Mouse (Mus musculus) mouse trophoblast stem cell (cell line): ENCODE results near the gene Taar4.

Experiments
- in situ Hi-C, 2 experiments: fragments of 300-500 bp; cut with MseI, MboI; formaldehyde crosslinking; loops; 2 replicates in 1 of 2; 3 replicates in 1 of 2; pipeline ENCODE4 v1.15.1; 2025

The Taar4 gene

DNA sequence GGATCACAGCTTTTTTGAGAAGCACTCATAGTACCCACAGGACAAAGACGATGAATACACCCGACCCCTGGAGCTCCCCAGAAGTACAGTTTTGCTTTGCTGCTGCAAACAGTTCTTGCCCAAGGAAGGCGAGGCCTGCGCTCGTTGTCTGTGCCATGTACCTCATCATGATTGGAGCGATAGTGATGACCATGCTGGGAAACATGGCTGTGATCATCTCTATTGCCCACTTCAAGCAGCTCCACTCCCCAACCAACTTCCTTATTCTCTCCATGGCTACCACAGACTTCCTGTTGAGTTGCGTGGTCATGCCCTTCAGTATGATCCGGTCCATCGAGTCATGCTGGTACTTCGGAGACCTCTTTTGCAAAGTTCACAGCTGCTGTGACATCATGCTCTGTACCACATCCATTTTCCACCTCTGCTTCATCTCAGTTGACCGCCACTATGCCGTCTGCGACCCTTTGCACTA lies at the start of gene Taar4:
TSS of gene Taar4 (plus strand) at position 51 of the 472 bp plus-strand sequence.
- in situ Hi-C loops, result no loop called here

DNA sequence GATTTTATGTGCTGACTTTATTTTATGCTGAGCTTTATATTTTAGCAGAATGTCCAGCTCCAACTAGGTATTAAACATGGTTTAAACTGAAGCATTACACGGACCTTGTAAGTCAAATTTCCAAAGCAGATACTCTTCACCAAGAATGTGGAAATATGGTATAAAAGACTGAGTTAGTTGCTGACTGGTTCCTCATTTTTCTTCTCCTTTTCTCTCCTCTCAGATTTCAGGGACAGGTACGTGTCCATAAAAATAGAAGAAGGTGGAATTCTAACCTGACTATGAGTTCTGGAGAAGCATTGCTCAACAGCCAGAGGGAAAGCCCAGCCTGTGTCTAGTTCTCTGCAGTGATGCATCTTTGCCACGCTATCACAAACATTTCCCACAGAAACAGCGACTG lies 40.2 kb upstream of the Taar4 start, which contains the start of gene Taar1:
TSS of gene Taar1 (plus strand) at position 301 of the 400 bp plus-strand sequence.
- in situ Hi-C loops, result no loop called here

DNA sequence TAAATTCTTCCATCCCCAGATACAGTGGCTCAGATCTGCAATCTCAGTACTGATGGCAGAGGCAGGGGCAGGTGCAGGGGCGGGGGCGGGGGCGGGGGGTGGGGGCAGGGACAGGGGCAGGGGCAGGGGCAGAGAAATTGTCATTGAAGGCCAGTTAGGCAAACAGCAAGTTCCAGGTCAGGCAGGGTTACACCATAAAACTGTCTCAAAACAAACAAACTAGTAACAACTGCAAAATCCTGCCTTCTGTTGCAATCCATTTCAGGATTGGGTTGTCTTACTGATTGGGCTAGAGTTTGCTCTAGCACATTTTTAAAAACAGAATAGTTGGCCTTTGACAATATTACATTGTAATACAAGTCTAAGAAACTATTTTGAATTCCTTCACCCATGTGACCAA lies 37.8 kb upstream of the Taar4 start:
- in situ Hi-C loops, result no loop called here

DNA sequence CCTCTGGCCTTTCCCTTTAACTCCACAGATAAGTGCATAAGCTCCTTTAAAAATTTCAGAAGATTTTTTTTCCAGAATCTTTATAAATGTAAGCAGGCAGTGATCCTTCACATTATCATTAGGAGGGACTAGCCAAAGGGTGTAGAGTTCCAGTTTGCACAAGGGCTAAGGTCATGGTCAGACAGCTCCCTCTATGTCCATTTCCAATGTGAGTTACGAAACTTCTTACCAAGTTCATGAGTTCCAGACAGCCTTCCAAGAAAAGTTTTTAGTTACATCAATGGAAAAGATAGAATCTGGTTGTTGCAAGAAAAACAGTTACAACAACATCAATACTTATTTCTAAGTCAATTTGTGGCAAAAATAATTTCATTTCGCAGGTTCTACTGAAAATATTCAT lies 36.4 kb upstream of the Taar4 start:
- in situ Hi-C loops, result no loop called here

DNA sequence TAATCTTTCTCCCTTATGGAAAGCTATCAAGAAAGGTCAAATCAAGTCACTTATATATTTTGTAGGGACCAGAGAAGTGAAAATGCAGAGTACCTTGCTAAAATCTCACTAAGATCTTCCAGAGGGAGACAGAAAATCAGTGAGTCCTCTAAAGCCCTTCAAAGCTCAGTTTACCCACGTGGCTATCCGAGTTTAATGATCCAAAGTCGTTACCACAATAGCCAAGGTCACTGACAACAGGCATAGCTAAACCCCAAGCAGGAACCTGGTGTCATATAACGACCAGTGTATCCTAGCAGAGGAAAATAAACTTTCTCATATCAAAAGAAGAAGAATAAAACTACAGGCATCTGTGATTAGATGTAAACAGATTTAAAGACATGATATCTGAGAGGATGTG lies 22.7 kb upstream of the Taar4 start:
- in situ Hi-C loops, result no loop called here

DNA sequence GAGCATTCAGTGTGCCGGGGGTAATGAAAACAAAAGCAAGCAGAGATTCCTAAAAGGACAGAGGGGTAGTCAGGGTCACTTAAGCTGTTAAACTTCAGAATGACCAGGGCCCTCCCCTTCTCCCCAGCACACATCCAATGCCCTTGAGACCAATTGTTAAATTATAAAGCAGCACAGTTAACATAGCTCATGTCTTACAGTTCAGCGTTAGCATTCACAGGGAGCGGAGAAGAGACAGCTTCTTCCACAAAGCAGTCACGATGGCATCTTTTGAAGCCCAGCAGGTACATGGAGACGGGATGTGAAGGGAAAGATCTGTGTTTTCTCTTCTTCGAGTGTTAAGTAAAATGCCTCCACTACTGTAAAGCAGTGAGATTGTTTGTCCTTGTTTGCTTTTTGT lies 22.0 kb upstream of the Taar4 start, which contains the start of gene Taar2:
TSS of gene Taar2 (plus strand) at position 261 of the 400 bp plus-strand sequence.
- in situ Hi-C loops, result no loop called here

DNA sequence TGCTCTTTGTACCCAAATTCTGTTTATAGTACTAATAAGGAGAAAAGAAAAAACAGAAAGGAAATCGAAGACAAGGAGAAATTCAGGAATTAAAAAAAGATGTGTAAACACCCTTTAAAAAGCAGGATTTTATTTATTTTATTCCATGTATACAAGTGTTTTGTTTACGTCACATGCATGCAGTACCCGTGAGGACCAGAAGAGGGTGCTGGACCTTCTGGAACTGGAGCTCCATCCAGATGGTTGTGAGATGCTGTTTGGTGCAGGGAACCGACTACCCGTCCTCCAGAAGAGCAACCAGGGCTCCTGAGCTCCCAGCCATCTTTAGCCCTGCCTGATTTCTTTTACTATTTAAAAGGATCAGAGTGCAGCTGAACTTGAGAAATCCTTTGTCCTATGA lies 17.8 kb upstream of the Taar4 start:
- in situ Hi-C loops, result no loop called here

DNA sequence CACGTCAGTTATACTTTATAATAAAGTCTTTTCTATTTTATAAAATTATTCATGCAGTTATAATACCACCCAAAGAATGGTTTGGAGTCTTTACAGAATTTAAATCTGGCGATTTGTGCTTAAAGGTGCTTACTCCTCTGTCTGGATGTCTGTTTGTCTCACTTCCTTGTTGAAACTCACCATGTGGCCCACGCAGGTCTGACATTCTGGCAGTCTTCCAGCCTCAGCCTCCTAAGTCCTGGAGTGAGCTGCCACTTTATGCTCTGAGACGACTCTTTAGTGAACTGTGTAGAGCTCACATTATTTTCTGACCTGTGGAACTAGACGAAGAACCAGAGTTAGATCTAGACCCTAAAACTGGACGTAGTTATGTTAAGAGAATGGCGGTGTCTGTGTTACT lies 12.3 kb upstream of the Taar4 start:
- in situ Hi-C loops, result no loop called here

DNA sequence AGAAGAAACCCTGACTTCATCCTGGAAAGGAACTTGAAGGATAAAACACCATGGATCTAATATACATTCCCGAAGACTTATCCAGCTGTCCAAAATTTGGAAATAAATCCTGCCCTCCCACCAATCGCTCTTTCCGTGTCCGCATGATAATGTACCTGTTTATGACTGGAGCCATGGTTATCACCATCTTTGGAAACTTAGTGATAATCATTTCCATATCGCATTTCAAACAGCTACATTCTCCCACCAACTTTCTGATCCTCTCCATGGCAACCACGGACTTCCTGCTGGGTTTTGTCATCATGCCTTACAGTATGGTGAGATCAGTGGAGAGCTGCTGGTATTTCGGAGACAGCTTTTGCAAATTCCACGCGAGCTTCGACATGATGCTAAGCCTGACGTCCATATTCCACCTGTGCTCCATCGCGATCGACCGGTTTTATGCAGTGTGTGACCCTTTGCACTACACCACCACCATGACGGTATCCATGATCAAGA lies 10.7 kb upstream of the Taar4 start, which contains the start of gene Taar3:
TSS of gene Taar3 (plus strand) at position 51 of the 498 bp plus-strand sequence.
- in situ Hi-C loops, result no loop called here

DNA sequence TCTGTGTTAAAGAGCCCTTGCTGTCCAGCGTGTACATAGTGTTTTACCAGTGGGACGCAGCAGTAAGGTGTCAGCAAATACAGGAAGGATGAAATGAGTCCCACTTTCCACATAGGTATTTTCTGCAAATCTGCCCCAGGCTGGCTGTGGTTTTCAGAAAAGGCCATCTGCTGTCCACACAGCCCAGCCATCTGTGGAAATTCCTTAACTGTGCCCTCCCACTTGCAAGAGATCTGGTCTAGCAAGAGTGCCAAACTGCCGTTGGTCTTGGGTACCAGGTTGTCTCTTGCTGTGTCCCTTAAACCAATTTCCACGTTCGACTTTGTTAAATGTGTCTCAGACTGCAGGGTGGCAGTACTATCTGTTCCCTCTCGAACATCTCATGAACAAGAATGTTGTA lies 8.6 kb upstream of the Taar4 start:
- in situ Hi-C loops, result no loop called here

DNA sequence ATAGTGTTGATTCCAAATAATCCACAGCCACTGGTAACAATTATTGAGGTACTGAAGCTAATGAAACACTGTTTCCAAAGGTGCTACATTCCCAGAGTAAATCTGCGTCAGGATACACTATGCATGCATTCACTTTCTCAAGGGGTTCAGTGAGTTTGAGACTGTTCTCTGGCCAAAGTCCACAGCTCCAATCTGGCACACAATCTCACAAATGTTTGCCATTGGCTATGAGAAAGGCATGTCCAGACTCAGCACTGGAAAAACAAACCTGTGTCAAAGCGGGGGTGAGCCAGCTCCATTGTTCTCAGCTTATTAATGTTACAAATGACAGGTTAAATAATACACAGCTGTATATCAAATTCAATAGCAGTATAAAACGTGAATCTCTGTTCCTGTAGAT lies 1.2 kb upstream of the Taar4 start:
- in situ Hi-C loops, result no loop called here

DNA sequence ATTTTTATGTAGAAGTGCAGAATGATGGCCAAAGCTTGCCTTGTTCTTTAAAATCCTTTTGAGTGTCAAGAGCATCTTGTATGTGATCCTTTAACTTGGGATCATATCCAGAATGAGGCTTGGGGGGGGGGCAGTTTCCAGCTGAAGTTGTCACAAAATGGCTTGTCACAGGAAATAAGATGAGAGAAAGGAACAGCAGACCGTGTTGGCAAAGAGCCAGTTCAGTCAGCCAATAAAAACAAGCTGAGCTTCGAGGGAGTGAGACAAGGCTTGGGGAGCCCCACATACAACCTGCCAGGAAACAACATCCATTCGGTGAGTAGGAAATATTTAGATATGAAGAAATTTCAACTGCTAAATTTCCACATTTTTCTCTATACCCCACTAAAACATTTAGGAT lies 3.1 kb downstream of the Taar4 start:
- in situ Hi-C loops, result no loop called here

DNA sequence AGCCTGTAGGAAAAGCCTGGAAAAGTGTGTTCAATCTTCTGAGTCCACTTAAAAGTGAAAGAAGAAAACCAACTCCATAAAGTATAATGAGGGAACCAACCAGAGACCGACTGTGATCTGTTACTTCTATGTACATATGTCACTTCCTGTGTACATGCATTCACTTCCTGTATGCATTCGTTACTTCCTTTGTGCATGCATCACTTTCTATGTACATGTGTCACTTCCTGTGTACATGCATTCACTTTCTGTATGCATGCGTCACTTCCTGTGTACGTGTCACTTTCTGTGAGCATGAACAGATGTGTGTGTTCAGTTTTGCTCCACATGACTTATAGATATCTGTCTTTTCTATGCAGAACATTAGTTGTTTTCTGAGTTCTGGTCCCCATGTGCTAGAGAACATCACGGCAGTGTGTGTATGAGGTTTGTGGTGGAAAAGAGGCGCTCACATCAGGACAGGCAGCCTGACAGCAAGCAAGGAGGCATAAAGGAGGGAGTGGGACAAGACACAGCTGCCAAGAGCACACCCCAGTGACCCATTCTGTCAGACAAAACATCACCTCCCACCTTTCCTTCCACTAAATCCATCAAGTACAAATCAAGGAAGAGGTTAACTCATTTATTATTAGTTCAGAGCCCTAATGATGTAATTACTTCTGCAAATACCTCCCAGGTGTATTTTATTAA lies 4.8 kb downstream of the Taar4 start:
- in situ Hi-C loops, result no loop called here

DNA sequence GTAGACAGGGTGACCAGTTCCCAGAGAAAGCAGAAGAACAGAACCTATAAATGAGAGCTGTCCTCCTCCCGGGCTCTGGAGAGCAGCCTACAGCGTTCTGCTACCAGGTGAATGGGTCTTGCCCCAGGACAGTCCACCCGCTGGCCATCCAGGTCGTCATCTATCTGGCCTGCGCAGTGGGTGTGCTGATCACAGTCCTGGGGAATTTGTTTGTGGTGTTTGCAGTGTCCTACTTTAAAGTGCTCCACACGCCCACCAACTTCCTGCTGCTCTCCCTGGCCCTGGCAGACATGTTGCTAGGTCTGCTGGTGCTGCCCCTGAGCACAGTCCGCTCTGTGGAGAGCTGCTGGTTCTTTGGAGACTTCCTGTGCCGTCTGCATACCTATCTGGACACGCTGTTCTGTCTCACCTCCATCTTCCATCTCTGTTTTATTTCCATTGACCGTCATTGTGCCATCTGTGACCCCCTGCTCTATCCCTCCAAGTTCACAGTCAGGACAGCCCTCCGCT lies 10.4 kb downstream of the Taar4 start, which contains the start of gene Taar5:
TSS of gene Taar5 (plus strand) at position 51 of the 510 bp plus-strand sequence.
- in situ Hi-C loops, result loop anchor here in 1 of 2 experiments (10.0 kb wide), 1 partner anchor 144 kb away; no protein-coding TSS in a partner anchor

DNA sequence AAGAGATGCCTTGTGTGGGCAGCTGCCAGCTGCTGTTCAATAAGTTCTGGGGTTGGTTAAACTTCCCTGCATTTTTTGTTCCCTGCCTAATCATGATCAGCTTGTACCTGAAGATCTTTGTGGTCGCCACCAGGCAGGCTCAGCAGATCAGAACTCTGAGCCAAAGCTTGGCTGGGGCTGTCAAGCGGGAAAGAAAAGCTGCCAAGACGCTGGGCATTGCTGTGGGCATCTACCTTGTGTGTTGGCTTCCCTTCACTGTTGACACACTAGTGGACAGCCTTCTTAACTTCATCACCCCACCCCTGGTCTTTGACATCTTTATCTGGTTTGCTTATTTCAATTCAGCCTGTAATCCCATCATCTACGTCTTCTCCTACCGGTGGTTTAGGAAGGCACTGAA lies 11.0 kb downstream of the Taar4 start:
- in situ Hi-C loops, result loop anchor here in 1 of 2 experiments (10.0 kb wide), 1 partner anchor 144 kb away; no protein-coding TSS in a partner anchor

DNA sequence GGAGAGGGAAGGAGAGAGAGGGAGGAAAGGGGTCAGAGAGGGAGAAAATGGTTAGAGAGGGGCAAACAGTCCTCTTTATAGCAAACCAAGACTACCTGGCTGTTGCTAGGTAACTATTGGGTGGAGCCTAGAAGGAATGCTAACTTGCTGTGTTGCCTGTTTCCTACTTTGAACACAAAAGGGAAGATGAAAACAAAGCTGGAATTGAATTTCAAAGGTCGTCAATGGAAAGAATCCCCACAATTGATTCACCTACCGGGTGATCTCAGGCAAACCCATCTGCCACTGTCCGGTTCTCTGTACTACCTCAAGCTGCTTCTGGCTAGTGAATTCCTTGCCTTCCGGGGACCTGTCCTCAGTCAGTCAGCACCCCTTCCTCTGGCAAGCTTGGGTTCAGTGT lies 17.7 kb downstream of the Taar4 start:
- in situ Hi-C loops, result loop anchor here in 1 of 2 experiments (5.0 to 10.0 kb wide), 2 partner anchors 99 to 137 kb away; partner anchors contain the start of gene Taar8a

DNA sequence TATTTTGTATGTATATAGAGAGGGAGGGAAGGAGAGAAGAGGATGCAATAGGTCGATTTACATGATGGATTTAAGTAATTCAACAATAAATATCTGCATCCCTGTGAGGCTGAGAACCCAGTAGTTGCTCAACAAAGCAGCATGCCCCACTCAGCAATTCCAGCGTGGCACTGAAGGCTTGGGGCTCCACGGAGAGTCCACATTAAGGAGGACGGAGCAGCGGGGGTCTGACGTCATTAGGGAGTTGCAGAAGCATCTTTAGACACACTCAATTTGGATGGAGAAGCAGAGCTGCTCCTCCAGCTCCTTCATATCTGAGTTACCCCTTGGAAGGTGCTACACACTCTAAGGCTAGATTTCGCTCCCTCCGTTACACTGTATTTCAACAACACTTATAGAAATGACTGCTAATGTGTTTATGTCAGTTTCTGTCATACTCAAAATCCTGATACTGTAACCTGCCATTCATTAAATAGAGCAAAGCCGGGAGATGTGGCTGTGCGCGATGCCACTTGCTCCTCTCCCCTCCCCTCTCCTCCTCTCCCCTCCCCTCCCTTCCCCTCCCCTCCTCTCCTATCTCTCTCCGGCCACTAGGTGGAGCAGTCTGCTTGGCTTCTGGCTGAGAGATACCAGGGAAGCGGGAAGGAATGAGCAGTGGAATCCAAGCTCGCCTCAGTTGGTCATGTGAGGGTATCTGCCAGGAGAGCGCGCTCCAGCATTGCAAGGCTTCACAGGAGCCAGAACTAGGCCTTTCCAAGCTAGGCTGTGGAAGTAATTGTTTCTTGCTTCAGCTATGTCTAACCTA lies 18.8 kb downstream of the Taar4 start:
- in situ Hi-C loops, result loop anchor here in 1 of 2 experiments (5.0 to 10.0 kb wide), 2 partner anchors 98 to 136 kb away; partner anchors contain the start of gene Taar8a

DNA sequence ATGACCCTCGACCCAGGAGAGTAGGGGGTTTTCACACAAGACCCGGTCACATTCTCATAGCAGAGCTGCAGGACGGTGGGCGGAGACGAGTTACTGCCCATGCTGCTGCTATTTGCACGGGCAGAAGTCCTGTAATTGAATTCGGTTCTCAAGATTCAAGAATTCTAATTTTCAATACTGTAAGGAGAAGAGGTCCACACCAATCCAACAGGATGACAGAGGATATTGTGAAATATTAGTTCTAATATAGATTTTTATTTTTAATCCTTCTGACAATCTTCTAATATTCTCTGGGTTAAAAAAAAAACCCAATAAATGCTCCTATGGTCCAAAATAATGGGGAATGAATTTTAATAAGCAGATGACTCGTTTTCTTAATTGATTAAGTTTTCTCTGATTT lies 25.3 kb downstream of the Taar4 start, which contains the start of gene Taar6:
TSS of gene Taar6 (minus strand) at position 101 of the 400 bp plus-strand sequence.
- in situ Hi-C loops, result no loop called here

DNA sequence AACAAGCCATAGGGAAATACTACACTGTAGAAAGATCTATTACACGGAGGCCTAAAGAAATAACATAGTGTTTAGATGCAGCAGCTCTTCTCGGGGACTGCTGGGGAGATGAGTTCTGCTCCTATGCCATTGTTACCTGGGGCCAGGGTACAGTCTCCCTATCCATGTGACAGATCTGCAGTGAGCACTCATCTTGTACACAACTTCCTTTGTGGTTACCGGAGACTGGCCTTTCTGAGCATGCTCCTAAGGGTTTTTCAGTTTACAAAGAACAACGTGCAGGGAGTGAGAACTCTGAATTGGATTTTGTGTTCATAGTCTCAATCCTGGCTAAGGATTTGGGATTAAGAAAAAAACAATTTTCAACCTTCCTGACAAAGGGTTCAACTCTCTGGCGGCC lies 26.1 kb downstream of the Taar4 start:
- in situ Hi-C loops, result no loop called here

DNA sequence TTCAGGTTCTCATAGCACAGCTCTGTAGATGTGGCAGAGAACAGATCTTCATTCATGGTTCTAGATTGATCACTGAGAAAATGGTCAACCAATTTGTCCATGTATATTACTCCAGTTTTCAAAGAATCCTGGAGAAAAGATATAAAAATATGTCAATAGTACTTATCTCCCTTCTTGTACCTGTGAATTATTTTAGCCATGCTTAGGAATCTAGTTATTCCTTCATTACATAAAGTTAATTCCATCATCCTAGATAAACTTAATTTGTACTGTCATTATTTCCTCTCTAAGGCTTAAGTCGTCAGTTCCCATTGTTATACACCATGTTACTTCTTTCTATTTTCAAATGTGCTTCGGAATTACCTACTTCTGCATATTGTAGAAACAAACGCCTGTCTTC lies 33.1 kb downstream of the Taar4 start, which contains the start of gene Taar7a:
TSS of gene Taar7a (minus strand) at position 101 of the 400 bp plus-strand sequence.
- in situ Hi-C loops, result no loop called here

DNA sequence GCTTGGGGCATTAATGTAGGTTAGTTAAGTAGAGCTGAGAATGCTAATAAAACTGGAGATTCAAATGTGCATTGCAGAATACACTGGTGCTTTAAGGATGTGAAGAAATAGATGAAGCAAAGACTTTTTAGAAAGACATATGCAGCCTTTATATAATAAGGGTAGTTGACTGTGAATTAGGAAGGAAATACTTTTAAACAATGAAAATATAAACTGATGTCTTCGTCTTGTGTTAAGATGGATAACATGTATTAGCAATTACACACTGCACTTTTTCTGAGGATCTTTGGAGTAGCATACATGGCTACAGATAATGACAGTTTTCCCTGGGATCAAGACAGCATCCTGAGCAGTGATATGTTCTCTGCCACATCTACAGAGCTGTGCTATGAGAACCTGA lies 39.3 kb downstream of the Taar4 start, which contains the start of gene Taar7b:
TSS of gene Taar7b (plus strand) at position 301 of the 400 bp plus-strand sequence.
- in situ Hi-C loops, result no loop called here

DNA sequence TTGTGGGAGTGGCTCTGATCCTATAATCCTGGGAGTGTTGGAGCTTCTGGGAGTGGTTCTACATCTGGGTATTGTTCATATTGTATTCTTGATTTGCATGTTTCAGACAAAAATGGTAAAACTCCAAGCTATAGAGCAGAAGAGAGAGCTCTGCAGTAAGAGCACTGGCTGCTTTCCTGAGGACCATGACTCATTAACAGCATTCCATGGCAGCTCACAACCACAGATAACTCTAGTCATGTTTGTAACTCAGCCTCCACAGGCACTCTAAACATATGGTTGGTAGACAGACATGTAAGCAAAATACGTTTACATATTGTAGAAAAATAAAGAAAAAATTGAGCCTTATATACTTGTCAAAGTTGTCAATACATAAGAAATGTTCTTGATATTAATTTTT lies 46.1 kb downstream of the Taar4 start:
- in situ Hi-C loops, result no loop called here
